Mouse (Mus musculus) lung, embryonic 14.5 days (tissue): Measurements from ENCODE around the gene Cdh18. TPM values are rescaled to one million over a fixed set of nuclear protein-coding genes. Genes with fewer than 3 reads are reported as not detected.

ENCODE experiments used
- ATAC-seq: fragments of 200-750 bp; cut with Nextera tagmentation; 2 replicates; pipeline ENCODE4 v1.8.0; 2017; ENCODE audit warnings: mild to moderate bottlenecking, moderate TSS enrichment, moderate library complexity; ENCODE audit not compliant: insufficient read depth
- DNase-seq: peaks from one replicate; pipeline ENCODE4 v3.0.0-alpha.2; 2015
- H3K27ac ChIP-seq: fragments of 300-500 bp; sonication (generic); 2 replicates; pipeline ENCODE4 v1.5.1; 2014; ENCODE audit warnings: low read depth, mild to moderate bottlenecking, moderate library complexity
- H3K27me3 ChIP-seq: fragments of 300-500 bp; sonication (generic); 2 replicates; pipeline ENCODE4 v1.6.1; 2014; ENCODE audit warnings: low read length, control low read depth; ENCODE audit not compliant: insufficient read depth
- H3K36me3 ChIP-seq: fragments of 300-500 bp; sonication (generic); 2 replicates; pipeline ENCODE4 v1.6.1; 2014; ENCODE audit warnings: control low read depth; ENCODE audit not compliant: insufficient read depth
- H3K4me1 ChIP-seq: fragments of 300-500 bp; sonication (generic); 2 replicates; pipeline ENCODE4 v1.6.1; 2014; ENCODE audit warnings: antibody characterized with exemption, control low read depth; ENCODE audit not compliant: insufficient read depth
- H3K4me2 ChIP-seq: fragments of 300-500 bp; sonication (generic); 2 replicates; pipeline ENCODE4 v1.6.1; 2014; ENCODE audit warnings: mild to moderate bottlenecking
- H3K4me3 ChIP-seq: fragments of 300-500 bp; sonication (generic); 2 replicates; pipeline ENCODE4 v1.5.1; 2014; ENCODE audit warnings: low read depth, low read length
- H3K9ac ChIP-seq: fragments of 300-500 bp; sonication (generic); 2 replicates; pipeline ENCODE4 v1.6.1; 2014
- H3K9me3 ChIP-seq: fragments of 300-500 bp; sonication (generic); 2 replicates; pipeline ENCODE4 v1.6.1; 2016; ENCODE audit warnings: low read depth, low read length, control low read depth
- CTCF ChIP-seq: IDR thresholded peaks from 2 replicates; pipeline ENCODE4 v1.5.1; 2016; ENCODE audit warnings: antibody characterized with exemption, low read depth
- WGBS: fragments of 180-500 bp; shearing (Covaris S2); extraction: QIAGEN DNeasy Blood & Tissue Kit; methylation state at CpG from one replicate; pipeline ENCODE4 v1.1.7; 2014; 5-methylcytosine and 5-hydroxymethylcytosine counted together
- polyA plus RNA-seq: library from polyadenylated mRNA; unstranded; fragments of >200 nt; fragmentation: Nextera tagmentation; extraction: Ambion mirVana; gene quantifications from 2 replicates; pipeline ENCODE4 v1.2.1, GENCODE M21; 2014

The Cdh18 gene
- polyA plus RNA-seq, 1 experiment from 2014 or later = 0.51 TPM

- Histone ChIP-seq H3K4me1 (no peaks in the 10 kb centered on the region), H3K4me3 (no peak overlapping the region), H3K9ac (no peak overlapping the region), H3K36me3 (no peaks in the 10 kb centered on the region), H3K4me2 (no peak overlapping the region), H3K27me3 (no peaks in the 10 kb centered on the region), H3K9me3 (no peaks in the 10 kb centered on the region), H3K27ac (no peak overlapping the region)
- DNase-seq (no peak), ATAC-seq (no peak)
- WGBS = 77% methylated on average over 2 of the region's 2 CpGs
- TF ChIP-seq CTCF = no peak
These were observed 969.3 kb downstream of the Cdh18 start for GRCm38 (mm10) chr15:23518079-23518478.
